Mouse (Mus musculus): ENCODE data around the gene 4930426L09Rik. TPM values are rescaled to one million over a fixed set of nuclear protein-coding genes. Genes with fewer than 3 reads are reported as not detected.
"Not testable (repeated sequence)": the region's sequence is repeated elsewhere in the genome, so short reads cannot be mapped to it uniquely, and the experiment has no call there.

The 4930426L09Rik gene
- polyA plus RNA-seq, 1 experiment from 2014 or later = 0.55 TPM

DNA sequence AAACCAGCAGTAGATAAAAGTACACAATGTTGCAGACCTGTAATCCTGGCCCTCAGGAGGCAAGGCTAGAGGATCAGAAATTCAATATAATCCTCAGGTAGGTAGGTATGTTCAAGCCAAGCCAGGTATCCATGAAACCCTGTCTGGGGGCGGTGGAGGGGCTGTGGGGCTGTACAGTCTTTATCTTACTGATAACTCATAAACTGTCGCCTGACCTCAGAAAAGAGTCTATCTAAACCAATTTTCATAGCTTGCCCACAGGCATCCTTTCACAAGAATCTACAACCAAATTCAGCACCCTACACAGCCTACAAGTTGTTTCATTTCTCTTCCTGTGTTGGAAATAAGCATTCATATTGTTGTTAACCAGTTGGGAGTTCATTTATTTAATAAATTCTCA is 1.3 kb downstream of the 4930426L09Rik start:
- WGBS = 92% methylated on average over 2 of the region's 2 CpGs
- Histone ChIP-seq H3K27ac (no peak overlapping the region), H3K4me1 (replicated peaks) (peaks cover 30% of the 10 kb centered on the region), H3K9me3 (no peaks in the 10 kb centered on the region), H3K27me3 (ENCODE audit: insufficient read depth, poor library complexity, severe bottlenecking) (no peaks in the 10 kb centered on the region), H3K36me3 (no peaks in the 10 kb centered on the region), H3K4me3 (no peak overlapping the region)
- no peak for DNase-seq (ENCODE audit: low spot score)

DNA sequence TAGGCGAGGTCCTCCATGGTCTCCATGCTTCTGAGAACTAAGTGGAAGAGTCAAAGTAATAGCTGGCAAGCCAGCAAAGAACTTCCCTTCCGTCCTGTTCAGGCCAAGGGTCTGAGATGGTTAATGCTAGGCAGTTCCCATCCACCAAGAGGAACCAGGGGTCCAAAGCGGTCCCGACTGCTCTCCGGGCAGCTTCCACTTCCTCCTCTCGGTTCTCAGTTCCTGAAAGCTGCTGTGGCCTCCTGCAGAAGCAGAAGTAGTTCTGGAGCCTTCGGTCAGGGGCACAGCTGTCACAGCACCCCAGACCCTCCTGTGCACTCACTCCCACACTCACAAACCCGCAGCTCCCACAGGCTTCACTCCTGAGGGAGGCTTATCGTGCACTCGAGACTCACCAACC is 6.7 kb downstream of the 4930426L09Rik start:
- H3K27me3 ChIP-seq (ENCODE audit: insufficient read depth, poor library complexity, severe bottlenecking) = no peaks in the 10 kb centered on the region
- no peaks in the 10 kb centered on the region for H3K9me3 ChIP-seq
- no peak overlapping the region for H3K4me3 ChIP-seq
- no peak for DNase-seq (ENCODE audit: low spot score)
- no peaks in the 10 kb centered on the region for H3K36me3 ChIP-seq
- H3K27ac ChIP-seq = no peak overlapping the region
- no peaks in the 10 kb centered on the region for H3K4me1 ChIP-seq (replicated peaks)
- 73% methylated on average over 10 of the region's 10 CpGs for WGBS

GRCm38 (mm10) chr2:19006124-19006523 is 8.0 kb downstream of the 4930426L09Rik start:
- Histone ChIP-seq H3K9me3 (no peaks in the 10 kb centered on the region), H3K36me3 (no peaks in the 10 kb centered on the region), H3K4me1 (replicated peaks) (no peaks in the 10 kb centered on the region), H3K27me3 (ENCODE audit: insufficient read depth, poor library complexity, severe bottlenecking) (no peaks in the 10 kb centered on the region), H3K4me3 (no peak overlapping the region), H3K27ac (no peak overlapping the region)
- 79% methylated on average over 7 of the region's 7 CpGs for WGBS
- DNase-seq (ENCODE audit: low spot score) = no peak

DNA sequence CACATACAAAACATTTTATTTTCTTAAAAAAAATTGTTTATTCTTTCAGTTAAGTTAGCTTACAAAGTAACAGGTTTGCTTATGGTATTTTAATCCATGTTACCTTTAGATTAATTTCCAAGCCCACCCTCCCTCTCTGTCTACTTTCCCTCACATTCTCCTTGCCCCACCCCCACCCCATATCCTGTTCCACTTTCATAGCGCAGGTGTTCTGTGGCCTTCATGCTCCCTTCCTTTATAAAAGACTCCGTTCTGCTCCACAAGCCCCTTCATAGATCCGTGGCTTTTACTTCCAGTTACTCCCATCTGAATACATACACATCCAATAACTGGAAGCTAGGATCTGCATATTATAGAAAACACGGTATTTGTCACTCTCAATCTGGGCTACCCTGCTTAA is 9.4 kb downstream of the 4930426L09Rik start:
- H3K4me3 ChIP-seq = no peak overlapping the region
- no peak for DNase-seq (ENCODE audit: low spot score)
- no peak overlapping the region for H3K27ac ChIP-seq
- no peaks in the 10 kb centered on the region for H3K9me3 ChIP-seq
- no peaks in the 10 kb centered on the region for H3K4me1 ChIP-seq (replicated peaks)
- no peaks in the 10 kb centered on the region for H3K27me3 ChIP-seq (ENCODE audit: insufficient read depth, poor library complexity, severe bottlenecking)
- H3K36me3 ChIP-seq = no peaks in the 10 kb centered on the region
- WGBS = 82% methylated on average over 4 of the region's 4 CpGs

- not testable (repeated sequence) for H3K36me3 ChIP-seq; H3K27ac ChIP-seq; H3K4me1 ChIP-seq (replicated peaks); DNase-seq (ENCODE audit: low spot score); H3K9me3 ChIP-seq; H3K4me3 ChIP-seq; H3K27me3 ChIP-seq (ENCODE audit: insufficient read depth, poor library complexity, severe bottlenecking)
- 78% methylated on average over 1 of the region's 1 CpGs for WGBS
Observed at GRCm38 (mm10) chr2:19010541-19010940, 12.4 kb downstream of the 4930426L09Rik start.

- H3K36me3 ChIP-seq = no peaks in the 10 kb centered on the region
- H3K27ac ChIP-seq = no peak overlapping the region
- H3K27me3 ChIP-seq (ENCODE audit: insufficient read depth, poor library complexity, severe bottlenecking) = no peaks in the 10 kb centered on the region
- no peak for DNase-seq (ENCODE audit: low spot score)
- no peaks in the 10 kb centered on the region for H3K4me1 ChIP-seq (replicated peaks)
- no peaks in the 10 kb centered on the region for H3K9me3 ChIP-seq
- no peak overlapping the region for H3K4me3 ChIP-seq
- 86% methylated on average over 6 of the region's 6 CpGs for WGBS
Observed at GRCm38 (mm10) chr2:19011443-19011842, 13.3 kb downstream of the 4930426L09Rik start.

- Histone ChIP-seq H3K4me1 (replicated peaks) (no peaks in the 10 kb centered on the region), H3K36me3 (no peaks in the 10 kb centered on the region), H3K27me3 (ENCODE audit: insufficient read depth, poor library complexity, severe bottlenecking) (no peaks in the 10 kb centered on the region), H3K27ac (no peak overlapping the region), H3K4me3 (no peak overlapping the region), H3K9me3 (no peaks in the 10 kb centered on the region)
- no peak for DNase-seq (ENCODE audit: low spot score)
- 88% methylated on average over 5 of the region's 5 CpGs for WGBS
Observed at GRCm38 (mm10) chr2:19016348-19016747, 18.2 kb downstream of the 4930426L09Rik start.

- H3K27ac ChIP-seq = no peak overlapping the region
- H3K4me1 ChIP-seq (replicated peaks) = no peaks in the 10 kb centered on the region
- no peak for DNase-seq (ENCODE audit: low spot score)
- H3K4me3 ChIP-seq = no peak overlapping the region
- no peaks in the 10 kb centered on the region for H3K36me3 ChIP-seq
- H3K27me3 ChIP-seq (ENCODE audit: insufficient read depth, poor library complexity, severe bottlenecking) = no peaks in the 10 kb centered on the region
- WGBS = 85% methylated on average over 1 of the region's 1 CpGs
- no peaks in the 10 kb centered on the region for H3K9me3 ChIP-seq
Observed at GRCm38 (mm10) chr2:19016839-19017238, 18.7 kb downstream of the 4930426L09Rik start.

DNA sequence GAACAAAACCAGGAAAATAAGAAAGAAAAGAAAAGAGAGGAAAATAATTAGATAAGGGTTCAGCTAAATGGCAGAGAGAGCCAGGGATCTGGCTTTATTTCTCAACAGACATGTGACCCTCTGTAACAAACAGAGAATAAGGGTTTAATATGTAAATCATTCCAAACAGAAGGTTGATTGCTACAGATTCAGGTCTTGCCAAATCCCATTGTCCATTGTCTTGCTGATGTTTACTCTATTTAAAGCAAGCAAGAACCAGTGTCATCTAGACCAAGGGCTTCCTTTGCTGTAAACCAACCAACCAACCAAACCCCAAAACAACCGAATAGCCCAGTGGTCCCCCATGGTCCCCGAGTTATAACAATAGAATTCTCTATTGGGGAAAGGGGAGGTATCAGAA is 19.9 kb downstream of the 4930426L09Rik start:
- Histone ChIP-seq H3K9me3 (no peaks in the 10 kb centered on the region), H3K27ac (no peak overlapping the region), H3K36me3 (no peaks in the 10 kb centered on the region), H3K4me3 (no peak overlapping the region), H3K4me1 (replicated peaks) (no peaks in the 10 kb centered on the region), H3K27me3 (ENCODE audit: insufficient read depth, poor library complexity, severe bottlenecking) (no peaks in the 10 kb centered on the region)
- DNase-seq (ENCODE audit: low spot score) = no peak
- 68% methylated on average over 2 of the region's 2 CpGs for WGBS

GRCm38 (mm10) chr2:19024807-19025206 is 26.7 kb downstream of the 4930426L09Rik start:
- Histone ChIP-seq H3K27ac (no peak overlapping the region), H3K4me3 (no peak overlapping the region), H3K4me1 (replicated peaks) (no peaks in the 10 kb centered on the region), H3K27me3 (ENCODE audit: insufficient read depth, poor library complexity, severe bottlenecking) (no peaks in the 10 kb centered on the region), H3K9me3 (no peaks in the 10 kb centered on the region), H3K36me3 (no peaks in the 10 kb centered on the region)
- WGBS = 82% methylated on average over 2 of the region's 2 CpGs
- no peak for DNase-seq (ENCODE audit: low spot score)

GRCm38 (mm10) chr2:19037430-19037829 is 39.3 kb downstream of the 4930426L09Rik start:
- no peaks in the 10 kb centered on the region for H3K27me3 ChIP-seq (ENCODE audit: insufficient read depth, poor library complexity, severe bottlenecking)
- no peak for DNase-seq (ENCODE audit: low spot score)
- no peaks in the 10 kb centered on the region for H3K9me3 ChIP-seq
- H3K4me3 ChIP-seq = no peak overlapping the region
- H3K36me3 ChIP-seq = no peaks in the 10 kb centered on the region
- H3K4me1 ChIP-seq (replicated peaks) = no peaks in the 10 kb centered on the region
- H3K27ac ChIP-seq = no peak overlapping the region
- WGBS = 71% methylated on average over 4 of the region's 4 CpGs

DNA sequence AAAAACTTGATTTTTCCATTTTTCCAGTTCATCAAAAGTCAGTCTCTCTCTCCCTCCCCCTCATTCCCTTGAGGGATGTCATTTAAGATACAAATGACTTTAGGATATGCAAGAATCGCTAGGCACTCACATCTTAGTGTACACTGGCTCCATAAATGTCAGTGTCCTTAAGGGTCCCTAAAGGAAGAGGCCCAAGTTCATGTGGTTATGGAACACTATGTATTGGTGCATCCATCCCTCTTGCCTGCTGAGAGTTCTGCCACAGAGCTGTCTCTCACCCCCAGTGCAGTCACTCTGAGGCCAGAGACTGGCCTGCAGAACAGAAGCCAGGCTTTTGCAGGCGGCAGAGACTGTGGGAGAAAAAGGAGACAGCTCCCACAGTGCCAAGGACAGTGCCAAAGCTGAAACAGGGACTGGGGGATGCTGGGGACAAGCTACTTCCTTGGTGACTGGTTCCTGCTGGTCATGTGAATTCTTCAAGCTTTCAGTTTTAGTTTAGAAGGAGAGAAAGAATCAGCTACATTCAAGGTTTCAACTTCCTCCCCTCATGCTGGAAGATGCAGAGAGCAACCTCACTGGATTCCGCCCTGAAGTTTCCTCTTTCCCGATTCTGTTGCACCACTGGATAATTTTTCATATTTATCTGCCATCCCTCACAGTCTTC is 39.9 kb downstream of the 4930426L09Rik start:
- no peak for DNase-seq (ENCODE audit: low spot score)
- H3K4me3 ChIP-seq = no peak overlapping the region
- H3K27me3 ChIP-seq (ENCODE audit: insufficient read depth, poor library complexity, severe bottlenecking) = no peaks in the 10 kb centered on the region
- H3K36me3 ChIP-seq = no peaks in the 10 kb centered on the region
- H3K27ac ChIP-seq = no peak overlapping the region
- H3K9me3 ChIP-seq = no peaks in the 10 kb centered on the region
- 80% methylated on average over 4 of the region's 4 CpGs for WGBS
- H3K4me1 ChIP-seq (replicated peaks) = no peaks in the 10 kb centered on the region

- H3K27ac ChIP-seq = no peak overlapping the region
- DNase-seq (ENCODE audit: low spot score) = no peak
- no peaks in the 10 kb centered on the region for H3K36me3 ChIP-seq
- no peaks in the 10 kb centered on the region for H3K4me1 ChIP-seq (replicated peaks)
- no peaks in the 10 kb centered on the region for H3K9me3 ChIP-seq
- H3K4me3 ChIP-seq = no peak overlapping the region
- WGBS = 86% methylated on average over 1 of the region's 1 CpGs
- H3K27me3 ChIP-seq (ENCODE audit: insufficient read depth, poor library complexity, severe bottlenecking) = no peaks in the 10 kb centered on the region
Observed at GRCm38 (mm10) chr2:19048225-19048624, 50.1 kb downstream of the 4930426L09Rik start.

DNA sequence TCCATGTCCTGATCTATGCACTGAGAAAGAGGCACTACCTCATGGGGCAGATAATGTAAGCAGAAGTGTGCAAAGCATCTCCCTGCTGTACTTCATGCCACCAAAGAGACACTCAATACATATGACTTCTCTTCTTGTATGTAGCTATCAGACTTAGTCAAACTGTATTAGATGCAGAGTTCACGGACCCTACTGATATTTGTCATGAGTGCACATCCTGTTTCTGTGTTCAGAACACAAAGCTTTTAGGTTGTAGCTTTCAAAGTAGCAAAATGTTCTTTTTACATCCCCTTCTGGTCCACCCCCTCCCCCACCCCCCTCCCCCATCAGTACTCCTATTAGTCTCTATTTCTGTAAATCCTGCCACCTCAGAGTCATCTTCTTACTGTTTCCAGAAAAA is 51.2 kb downstream of the 4930426L09Rik start:
- 91% methylated on average over 1 of the region's 1 CpGs for WGBS
- Histone ChIP-seq H3K27ac (no peak overlapping the region), H3K36me3 (no peaks in the 10 kb centered on the region), H3K27me3 (ENCODE audit: insufficient read depth, poor library complexity, severe bottlenecking) (no peaks in the 10 kb centered on the region), H3K4me1 (replicated peaks) (no peaks in the 10 kb centered on the region), H3K4me3 (no peak overlapping the region), H3K9me3 (no peaks in the 10 kb centered on the region)
- DNase-seq (ENCODE audit: low spot score) = no peak

Data from hindbrain, embryonic 10.5 days (tissue).